Mouse (Mus musculus) thymus, postnatal 4 days (tissue): ENCODE data around the gene Ccdc28a.

Source experiments
- DNase-seq: peaks from one replicate; pipeline ENCODE4 v3.0.0; 2021

The Ccdc28a gene

GRCm38 (mm10) chr10:18194156-18194555, 40.6 kb downstream of the Ccdc28a start:
- DNase-seq, result no peak

DNA sequence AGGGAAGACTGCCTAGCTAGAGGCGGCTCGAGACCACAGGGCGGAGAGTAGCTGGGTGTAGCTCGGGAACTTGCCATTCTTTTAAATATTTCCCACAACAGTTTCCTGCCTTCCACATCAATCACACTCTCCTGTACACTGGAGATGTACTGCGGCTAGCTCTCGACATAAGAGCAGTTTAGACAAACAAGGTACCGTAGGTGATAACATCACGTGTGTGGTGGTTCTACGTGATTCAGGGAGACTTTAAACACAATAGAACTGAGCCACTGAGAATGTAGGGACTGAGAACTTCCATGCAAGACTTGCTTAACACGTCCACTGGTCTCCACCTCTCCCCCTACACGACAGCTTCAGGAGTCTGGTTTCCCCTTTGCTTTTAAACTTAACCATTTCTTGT, 41.6 kb downstream of the Ccdc28a start:
- DNase-seq, result no peak

- no peak for DNase-seq
These were observed 43.1 kb downstream of the Ccdc28a start for GRCm38 (mm10) chr10:18191706-18192105.

DNA sequence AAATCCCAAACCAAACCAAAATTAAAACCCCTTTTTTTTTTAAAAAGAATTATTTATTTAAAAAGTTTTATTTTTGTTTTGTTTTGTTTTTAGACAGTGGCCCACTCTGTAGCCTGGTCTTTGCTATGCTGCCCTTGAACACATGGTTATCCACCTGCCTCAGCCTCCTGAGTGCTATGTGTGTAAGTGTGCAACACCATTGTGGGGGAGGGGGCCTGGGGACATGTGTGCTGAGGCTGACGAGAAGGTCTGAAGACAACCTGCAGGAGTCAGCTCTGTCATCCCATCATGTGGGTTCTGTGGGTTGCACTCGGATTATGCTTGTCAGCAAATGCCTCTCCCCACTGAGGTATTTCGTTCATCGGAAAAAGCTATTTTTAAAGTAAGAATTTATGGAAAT, 45.3 kb downstream of the Ccdc28a start:
- DNase-seq, result no peak

DNA sequence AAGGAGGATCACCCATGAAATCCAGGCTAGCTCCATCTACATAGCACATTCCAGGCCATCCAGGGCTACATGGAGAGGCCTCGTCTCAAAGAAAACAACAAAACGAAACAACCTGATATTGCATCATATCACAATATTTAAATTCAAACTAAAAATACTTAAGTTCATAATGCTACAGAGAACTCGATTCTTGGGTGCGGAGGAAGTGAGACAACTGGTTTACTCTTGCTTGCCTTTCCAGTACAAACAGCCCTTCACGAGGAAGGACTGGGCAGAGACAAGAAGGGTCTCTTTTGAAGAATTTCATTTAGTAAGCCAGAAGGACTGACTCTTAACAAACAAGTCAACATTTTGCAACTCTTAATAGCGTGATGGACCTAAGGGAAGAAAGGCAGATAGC, 46.2 kb downstream of the Ccdc28a start:
- DNase-seq, result no peak

DNA sequence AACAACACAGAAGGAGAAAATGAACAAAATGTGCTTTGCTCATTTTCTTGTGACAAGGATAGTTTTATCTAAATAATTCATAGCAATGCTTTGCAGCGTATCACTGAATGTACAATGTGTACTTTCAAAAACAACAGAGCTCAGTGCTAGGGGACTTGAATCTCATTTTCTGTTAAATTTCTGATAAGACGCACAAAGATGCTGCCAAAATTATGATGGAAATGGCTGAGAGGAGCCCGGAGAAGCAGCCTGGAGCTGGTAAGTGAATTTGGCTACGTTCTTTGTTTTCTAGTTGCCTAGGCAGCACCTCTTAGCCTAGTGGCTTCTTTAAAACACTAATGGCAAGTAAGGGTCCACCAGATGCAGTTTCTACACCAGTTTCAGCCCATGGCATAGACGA, 52.6 kb downstream of the Ccdc28a start:
- DNase-seq, result no peak

DNA sequence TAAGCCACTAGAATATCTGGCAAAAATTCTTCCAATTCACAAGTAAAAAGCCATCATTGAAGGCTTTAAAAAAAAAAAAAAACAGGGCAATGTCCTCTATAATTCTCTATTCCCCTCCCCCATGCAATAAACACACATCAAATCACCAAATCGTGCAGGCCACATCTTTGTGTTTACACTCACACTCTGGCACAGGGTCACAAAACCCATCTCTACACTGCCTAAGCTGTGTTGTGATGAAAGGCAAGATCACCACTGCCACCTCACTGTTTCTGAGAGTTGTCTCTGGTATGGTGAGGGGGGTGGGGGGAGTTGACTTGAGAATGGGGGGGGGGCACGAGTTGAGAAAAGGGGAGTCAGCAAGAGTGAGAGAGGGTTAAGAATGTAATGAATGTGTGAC, 57.5 kb downstream of the Ccdc28a start:
- no peak for DNase-seq

DNA sequence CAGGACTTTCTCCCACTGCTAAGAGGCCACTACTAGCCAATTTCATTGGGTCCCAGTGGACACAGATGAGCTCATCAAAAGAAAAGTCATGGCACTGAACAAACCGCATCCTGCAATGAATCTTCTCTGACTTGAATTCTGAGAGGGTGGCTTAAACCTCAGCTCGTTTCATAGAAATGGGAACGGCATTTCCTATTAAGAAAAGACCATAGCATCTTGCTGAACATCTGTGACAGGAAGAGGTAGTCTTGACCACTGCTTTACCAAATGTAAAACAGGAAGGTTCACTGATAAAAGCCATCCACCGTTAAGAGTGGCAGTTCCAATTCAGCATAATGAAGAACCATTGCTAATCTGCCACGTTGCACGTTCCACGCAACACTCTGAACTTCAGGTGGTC, 58.1 kb downstream of the Ccdc28a start:
- no peak for DNase-seq

- no peak for DNase-seq
These were observed 59.7 kb downstream of the Ccdc28a start for GRCm38 (mm10) chr10:18175087-18175486.
